Mouse (Mus musculus) limb, embryonic 15.5 days (tissue): ENCODE measurements around the gene Myh2. TPM values are rescaled to one million over a fixed set of nuclear protein-coding genes. Genes with fewer than 3 reads are reported as not detected.

Experiments used
- ATAC-seq: fragments of 200-750 bp; cut with Nextera tagmentation; 2 replicates; pipeline ENCODE4 v1.8.0; 2017; ENCODE audit warnings: low read depth, moderate TSS enrichment; ENCODE audit not compliant: insufficient number of reproducible peaks, low FRiP score, low TSS enrichment
- H3K27ac ChIP-seq: fragments of 300-500 bp; sonication (generic); 2 replicates; pipeline ENCODE4 v1.5.1; 2015; ENCODE audit warnings: moderate library complexity, mild to moderate bottlenecking, inconsistent platforms
- H3K27me3 ChIP-seq: fragments of 300-500 bp; sonication (generic); 2 replicates; pipeline ENCODE4 v1.6.1; 2015; ENCODE audit warnings: inconsistent platforms
- H3K36me3 ChIP-seq: fragments of 300-500 bp; sonication (generic); 2 replicates; pipeline ENCODE4 v1.6.1; 2015; ENCODE audit warnings: inconsistent platforms
- H3K4me1 ChIP-seq: fragments of 300-500 bp; sonication (generic); 2 replicates; pipeline ENCODE4 v1.6.1; 2015; ENCODE audit warnings: inconsistent platforms
- H3K4me2 ChIP-seq: fragments of 300-500 bp; sonication (generic); 2 replicates; pipeline ENCODE4 v1.6.1; 2015; ENCODE audit warnings: mild to moderate bottlenecking, inconsistent platforms
- H3K4me3 ChIP-seq: fragments of 300-500 bp; sonication (generic); 2 replicates; pipeline ENCODE4 v1.5.1; 2015; ENCODE audit warnings: mild to moderate bottlenecking, inconsistent platforms
- H3K9ac ChIP-seq: fragments of 300-500 bp; sonication (generic); 2 replicates; pipeline ENCODE4 v1.6.1; 2015; ENCODE audit warnings: inconsistent platforms
- H3K9me3 ChIP-seq: fragments of 300-500 bp; sonication (generic); 2 replicates; pipeline ENCODE4 v1.6.1; 2016; ENCODE audit warnings: inconsistent platforms
- WGBS: fragments of 180-500 bp; shearing (Covaris S2); methylation state at CpG from one replicate; pipeline ENCODE4 v1.1.7; 2015; 5-methylcytosine and 5-hydroxymethylcytosine counted together
- polyA plus RNA-seq: library from polyadenylated mRNA; unstranded; fragments of >200 nt; fragmentation: Nextera tagmentation; extraction: Ambion mirVana; gene quantifications from 2 replicates; pipeline ENCODE4 v1.2.1, GENCODE M21; 2015

Gene Myh2
- polyA plus RNA-seq, 1 experiment from 2014 or later: 0.27 TPM

DNA sequence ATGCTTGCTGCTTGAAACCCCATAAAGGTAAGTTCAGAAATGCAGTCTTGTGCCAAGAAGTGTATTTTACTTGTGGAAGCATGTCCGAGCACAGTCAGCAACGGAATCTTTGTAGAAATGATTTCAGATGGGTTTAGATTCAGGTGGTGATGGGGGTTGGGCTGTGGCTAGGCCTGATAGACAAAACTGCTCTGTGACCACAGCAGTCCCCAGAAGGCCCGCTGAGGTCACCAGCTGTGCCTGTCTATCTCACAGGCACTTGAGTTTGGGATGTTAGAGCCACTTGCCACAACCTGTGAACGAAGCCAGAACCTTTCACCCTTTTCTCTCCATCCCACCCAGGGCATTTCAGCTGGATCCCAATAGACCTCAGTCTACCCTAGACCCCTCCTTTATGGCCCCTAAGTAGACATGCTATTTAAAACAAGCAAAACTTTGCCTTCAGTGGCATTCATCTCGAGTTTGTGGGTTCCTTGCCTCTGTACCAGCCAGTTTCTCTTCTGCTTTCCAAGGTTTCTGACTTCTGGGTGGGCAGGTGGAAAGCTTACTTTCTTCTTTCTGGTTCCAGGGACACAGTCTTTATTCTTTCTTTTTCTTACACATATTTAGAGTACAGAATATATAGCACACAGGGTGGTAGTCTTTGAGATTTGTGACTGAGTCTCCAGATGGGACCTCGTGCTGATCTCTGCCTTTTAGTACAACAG is 26.1 kb upstream of the Myh2 start:
- 47% methylated on average over 6 of the region's 6 CpGs for WGBS
- Histone ChIP-seq H3K4me1 (no peaks in the 10 kb centered on the region), H3K27ac (no peak overlapping the region), H3K9ac (no peak overlapping the region), H3K9me3 (no peaks in the 10 kb centered on the region), H3K4me3 (no peak overlapping the region), H3K27me3 (no peaks in the 10 kb centered on the region), H3K4me2 (no peak overlapping the region), H3K36me3 (no peaks in the 10 kb centered on the region)
- no peak for ATAC-seq

DNA sequence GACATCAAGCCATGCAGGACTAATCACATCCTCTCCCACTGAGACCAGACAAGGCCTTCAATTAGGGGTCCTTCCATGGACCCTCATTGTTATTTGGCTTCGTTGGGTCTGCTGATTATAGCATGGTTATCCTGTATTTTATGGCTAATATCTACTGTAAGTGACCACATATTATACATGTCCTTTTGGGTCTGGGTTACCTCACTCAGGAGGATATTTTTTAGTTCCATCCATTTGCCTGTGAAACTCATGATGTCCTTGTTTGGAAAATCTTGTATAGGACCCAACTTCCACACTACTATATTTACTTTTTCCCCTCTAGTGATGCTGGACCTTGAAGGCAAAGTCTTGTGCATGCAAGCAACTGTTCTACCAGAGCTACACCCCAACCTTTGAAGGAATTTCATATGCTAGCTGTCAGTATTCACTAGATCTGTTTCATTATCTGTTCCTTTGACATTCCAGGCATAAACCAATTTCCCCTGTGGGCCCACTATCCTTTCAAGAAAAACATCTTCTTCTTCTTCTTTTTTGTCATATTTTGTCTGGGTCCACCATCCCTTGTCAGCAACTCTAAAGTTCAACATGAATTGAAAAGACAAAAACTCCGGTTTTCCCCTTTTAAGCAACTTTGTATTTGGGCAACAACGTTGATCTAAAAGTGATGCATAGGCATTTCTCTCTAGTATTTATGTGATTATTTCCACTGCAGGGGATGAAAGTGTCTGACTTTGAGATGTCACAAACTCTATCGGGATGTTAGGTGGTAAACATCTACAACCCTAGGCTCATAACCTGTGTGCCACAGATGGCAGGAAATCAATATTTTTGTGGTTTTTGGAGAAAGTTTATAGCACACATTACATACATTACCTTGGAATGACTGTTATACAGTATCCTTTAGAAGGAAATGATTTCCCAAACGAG is 25.1 kb upstream of the Myh2 start:
- WGBS: 77% methylated on average over 5 of the region's 5 CpGs
- Histone ChIP-seq H3K36me3 (no peaks in the 10 kb centered on the region), H3K4me2 (no peak overlapping the region), H3K27me3 (no peaks in the 10 kb centered on the region), H3K9ac (no peak overlapping the region), H3K9me3 (no peaks in the 10 kb centered on the region), H3K4me1 (no peaks in the 10 kb centered on the region), H3K27ac (no peak overlapping the region), H3K4me3 (no peak overlapping the region)
- ATAC-seq: no peak

DNA sequence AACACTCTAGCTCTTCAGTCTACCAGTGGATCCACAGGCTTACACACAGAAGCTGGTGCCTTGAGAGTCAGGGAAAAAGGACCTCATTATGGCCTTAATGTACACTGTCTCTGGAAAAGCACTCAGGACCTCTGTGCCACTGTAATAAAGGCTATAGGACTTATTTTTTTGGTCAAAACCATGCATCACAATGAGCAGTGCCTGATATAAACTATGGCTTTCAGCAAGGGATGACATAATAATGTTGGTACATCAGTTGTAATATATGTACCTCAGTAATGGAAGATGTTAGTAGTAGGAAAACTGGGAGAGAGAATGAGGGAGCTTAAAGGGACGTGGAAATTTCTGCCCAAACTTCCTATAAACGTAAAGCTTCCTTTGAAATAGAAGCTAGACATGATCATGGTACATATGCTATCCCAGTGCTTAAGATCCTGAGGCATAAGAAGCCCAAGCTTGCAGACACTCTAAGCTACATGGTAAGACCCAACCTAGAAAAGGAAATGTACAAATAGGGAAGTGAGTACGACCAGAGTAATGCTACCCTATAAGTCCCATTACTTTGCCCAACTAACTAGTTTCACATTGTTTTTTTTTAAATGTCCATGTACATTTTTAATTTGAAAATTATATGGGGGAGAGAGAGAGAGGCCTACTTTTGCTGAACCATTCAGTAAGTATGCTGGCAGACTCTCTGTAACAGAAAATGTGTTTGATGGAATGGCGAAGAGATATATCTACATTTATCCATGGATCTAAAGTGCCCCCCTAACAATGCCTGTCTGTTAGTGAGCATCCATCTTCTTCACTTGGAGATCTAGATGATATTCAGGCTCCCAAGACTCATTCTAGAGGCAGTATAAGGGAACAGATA is 24.2 kb upstream of the Myh2 start:
- H3K4me1 ChIP-seq: no peaks in the 10 kb centered on the region
- no peak overlapping the region for H3K27ac ChIP-seq
- 84% methylated on average over 4 of the region's 4 CpGs for WGBS
- H3K4me2 ChIP-seq: no peak overlapping the region
- no peak overlapping the region for H3K9ac ChIP-seq
- no peaks in the 10 kb centered on the region for H3K27me3 ChIP-seq
- H3K36me3 ChIP-seq: no peaks in the 10 kb centered on the region
- no peak overlapping the region for H3K4me3 ChIP-seq
- no peaks in the 10 kb centered on the region for H3K9me3 ChIP-seq
- ATAC-seq: no peak

DNA sequence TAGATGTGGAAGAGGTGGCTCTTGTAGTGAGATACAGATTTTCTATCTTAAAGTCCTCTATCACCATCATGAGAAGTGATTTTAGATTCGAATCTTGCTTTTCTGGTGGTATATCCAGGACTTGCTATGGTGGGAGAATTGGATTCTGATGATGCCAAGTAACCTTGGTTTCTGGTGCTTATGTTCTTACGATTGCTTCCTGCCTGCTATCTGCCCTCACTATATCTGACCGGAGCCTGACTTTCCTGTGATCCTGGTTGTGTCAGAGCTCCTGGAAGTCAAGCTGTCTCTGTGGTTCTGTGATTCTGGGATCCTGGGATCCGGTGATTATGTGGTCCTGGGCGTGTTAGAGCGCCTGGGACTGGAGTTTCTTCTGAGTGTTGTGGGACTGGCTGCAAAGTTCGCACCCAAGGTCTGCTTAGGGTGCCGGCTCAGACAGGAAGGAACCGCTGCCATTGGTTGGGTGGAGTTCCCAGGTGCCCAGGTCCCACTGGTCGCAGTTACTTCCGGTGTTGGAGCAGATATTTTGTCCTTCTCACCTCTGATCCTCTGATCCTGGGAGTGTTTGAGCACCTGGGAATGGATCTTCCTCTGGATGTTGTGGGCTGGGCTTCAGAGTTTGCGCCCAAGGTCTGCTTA is 23.4 kb upstream of the Myh2 start:
- Histone ChIP-seq H3K27ac (no peak overlapping the region), H3K27me3 (no peaks in the 10 kb centered on the region), H3K4me3 (no peak overlapping the region), H3K9ac (no peak overlapping the region), H3K9me3 (no peaks in the 10 kb centered on the region), H3K36me3 (no peaks in the 10 kb centered on the region), H3K4me2 (no peak overlapping the region), H3K4me1 (no peaks in the 10 kb centered on the region)
- 89% methylated on average over 12 of the region's 12 CpGs for WGBS
- no peak for ATAC-seq

DNA sequence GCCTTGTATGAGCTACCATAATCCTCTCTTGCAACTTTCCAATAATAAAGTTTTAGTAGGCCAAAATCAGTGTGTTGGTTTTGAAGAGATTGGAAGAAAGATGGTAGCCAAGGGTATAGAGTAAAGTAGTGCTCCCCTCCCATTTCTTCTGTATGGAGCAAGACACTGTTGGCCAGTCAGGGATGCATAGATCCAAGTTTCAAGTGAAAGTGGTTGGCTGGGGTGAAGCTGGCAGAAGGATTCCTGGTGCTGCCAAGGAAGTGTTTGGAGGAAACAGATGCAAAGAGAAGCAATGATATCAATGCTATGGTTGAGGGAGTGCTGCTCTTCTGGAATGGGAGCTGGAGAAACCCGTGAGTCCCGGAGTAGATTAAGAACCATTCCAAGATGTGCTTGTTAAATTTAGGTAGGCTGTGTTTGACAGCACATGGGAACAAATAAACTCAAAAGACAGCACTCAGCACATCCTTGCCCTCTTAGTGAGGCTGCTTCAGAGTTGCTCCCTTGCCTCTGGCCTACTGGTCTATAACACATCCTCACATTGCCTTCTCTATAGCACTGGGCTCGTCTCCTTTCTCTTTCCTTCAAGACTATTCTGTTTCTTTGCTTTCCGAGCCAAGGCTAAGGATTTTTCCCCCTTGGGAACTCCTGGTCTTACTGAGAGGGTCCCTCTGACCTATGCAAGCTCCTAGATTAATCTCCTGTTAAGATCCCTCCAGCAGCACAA is 22.4 kb upstream of the Myh2 start:
- WGBS: 83% methylated on average over 4 of the region's 4 CpGs
- Histone ChIP-seq H3K9ac (no peak overlapping the region), H3K27ac (no peak overlapping the region), H3K4me1 (peaks cover 3% of the 10 kb centered on the region; the same call in 1 of the 2 replicates), H3K4me3 (no peak overlapping the region), H3K36me3 (no peaks in the 10 kb centered on the region), H3K9me3 (no peaks in the 10 kb centered on the region), H3K4me2 (no peak overlapping the region), H3K27me3 (no peaks in the 10 kb centered on the region)
- ATAC-seq: no peak

DNA sequence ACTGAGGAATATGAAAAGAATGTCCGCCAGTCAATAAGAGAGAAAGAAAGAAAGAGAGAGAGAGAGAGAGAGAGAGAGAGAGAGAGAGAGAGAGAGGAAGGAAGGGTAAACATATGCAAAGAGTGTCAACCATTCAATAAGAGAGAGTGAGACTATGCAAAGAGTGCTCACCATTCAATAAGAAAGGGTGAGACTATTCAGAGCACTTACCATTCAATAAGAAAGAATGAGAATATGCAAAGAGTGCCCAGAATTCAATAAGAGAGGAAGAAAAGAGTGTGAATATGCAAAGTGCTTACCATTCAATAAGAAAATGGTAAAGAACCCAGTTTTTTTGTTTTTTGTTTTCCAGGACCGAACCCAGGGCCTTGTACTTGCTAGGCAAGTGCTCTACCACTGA is 20.6 kb upstream of the Myh2 start:
- ATAC-seq: no peak

DNA sequence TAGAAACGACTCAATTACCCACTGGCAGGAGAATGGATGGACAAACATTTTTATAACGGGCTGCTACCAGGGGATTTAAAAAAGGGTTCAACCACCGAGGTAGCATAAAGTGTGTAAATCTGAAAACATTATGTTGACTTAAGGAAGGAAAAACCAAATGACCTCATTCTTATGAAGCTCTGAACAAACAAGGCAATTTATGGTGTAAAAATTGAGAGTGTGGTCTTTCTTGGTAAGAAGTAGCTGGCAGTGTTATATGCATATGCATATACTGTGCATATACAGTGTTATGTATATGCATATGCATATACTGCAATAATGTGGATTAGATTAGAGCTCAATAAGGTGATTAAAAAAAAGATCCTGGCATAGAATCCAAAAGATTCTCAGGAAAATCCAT is 19.7 kb upstream of the Myh2 start:
- 56% methylated on average over 3 of the region's 3 CpGs for WGBS
- Histone ChIP-seq H3K36me3 (no peaks in the 10 kb centered on the region), H3K4me3 (no peak overlapping the region), H3K9me3 (no peaks in the 10 kb centered on the region), H3K9ac (no peak overlapping the region), H3K27ac (no peak overlapping the region), H3K27me3 (no peaks in the 10 kb centered on the region), H3K4me2 (no peak overlapping the region), H3K4me1 (peaks cover 3% of the 10 kb centered on the region; the same call in 1 of the 2 replicates)
- ATAC-seq: no peak

More for the DNA sequence above, 20.6 kb upstream of the Myh2 start:
- Histone ChIP-seq H3K4me2 (no peak overlapping the region), H3K27me3 (no peaks in the 10 kb centered on the region), H3K4me1 (peaks cover 3% of the 10 kb centered on the region; the same call in 1 of the 2 replicates), H3K27ac (no peak overlapping the region), H3K4me3 (no peak overlapping the region), H3K36me3 (no peaks in the 10 kb centered on the region), H3K9ac (no peak overlapping the region), H3K9me3 (no peaks in the 10 kb centered on the region)
- WGBS: 88% methylated on average over 2 of the region's 2 CpGs

DNA sequence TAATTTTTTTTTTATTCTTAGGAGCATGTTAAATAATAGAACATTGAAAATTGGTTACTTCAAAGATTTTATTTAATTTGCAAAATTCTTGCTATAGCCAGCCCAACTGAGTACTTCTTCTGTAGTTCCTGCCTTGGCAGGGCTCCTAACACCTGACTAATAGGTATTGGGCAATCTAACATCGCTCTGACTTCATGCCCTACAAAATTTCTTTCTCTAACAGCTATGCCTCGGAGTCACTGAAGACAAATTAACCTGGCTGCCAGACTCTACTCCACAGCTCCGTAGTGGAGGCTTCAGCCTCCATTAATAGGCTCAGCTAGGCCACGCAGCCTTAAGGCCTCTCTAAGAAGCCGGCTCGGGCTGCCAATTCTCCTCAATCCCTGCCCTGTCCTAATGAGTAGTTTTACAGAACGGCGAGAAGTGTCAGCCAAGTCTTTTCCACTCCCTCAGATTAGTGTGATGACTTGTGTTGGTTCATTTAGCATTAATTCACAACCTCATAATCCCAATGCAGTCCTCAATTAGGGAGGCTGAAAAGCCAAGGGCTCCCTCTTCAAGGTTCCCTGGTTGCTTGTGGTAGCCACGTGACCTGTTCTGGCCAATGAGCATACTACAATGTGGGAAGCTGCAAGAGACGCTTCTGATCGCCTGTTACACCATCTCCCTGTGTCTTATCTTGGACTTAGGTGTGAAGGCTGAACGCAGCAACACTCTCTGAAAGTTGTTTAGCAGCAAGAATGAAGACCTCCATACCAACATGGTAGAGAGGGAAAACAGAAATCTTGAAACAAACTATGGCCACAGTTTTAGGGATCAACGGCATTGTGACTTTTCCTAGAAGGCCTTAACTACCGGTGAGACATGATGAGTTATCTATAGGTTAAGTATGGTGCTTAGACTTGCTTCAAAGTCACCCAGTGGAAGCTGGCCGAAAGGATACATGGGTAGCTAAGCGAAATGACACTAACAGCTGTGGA is 18.9 kb upstream of the Myh2 start:
- H3K4me3 ChIP-seq: no peak overlapping the region
- no peaks in the 10 kb centered on the region for H3K9me3 ChIP-seq
- no peaks in the 10 kb centered on the region for H3K36me3 ChIP-seq
- ATAC-seq: peak; percentile 61; the same call in 1 of the 2 replicates
- no peaks in the 10 kb centered on the region for H3K27me3 ChIP-seq
- peaks cover 3% of the 10 kb centered on the region; the same call in 1 of the 2 replicates for H3K4me1 ChIP-seq
- WGBS: 69% methylated on average over 16 of the region's 16 CpGs
- H3K4me2 ChIP-seq: no peak overlapping the region
- no peak overlapping the region for H3K9ac ChIP-seq
- H3K27ac ChIP-seq: no peak overlapping the region

DNA sequence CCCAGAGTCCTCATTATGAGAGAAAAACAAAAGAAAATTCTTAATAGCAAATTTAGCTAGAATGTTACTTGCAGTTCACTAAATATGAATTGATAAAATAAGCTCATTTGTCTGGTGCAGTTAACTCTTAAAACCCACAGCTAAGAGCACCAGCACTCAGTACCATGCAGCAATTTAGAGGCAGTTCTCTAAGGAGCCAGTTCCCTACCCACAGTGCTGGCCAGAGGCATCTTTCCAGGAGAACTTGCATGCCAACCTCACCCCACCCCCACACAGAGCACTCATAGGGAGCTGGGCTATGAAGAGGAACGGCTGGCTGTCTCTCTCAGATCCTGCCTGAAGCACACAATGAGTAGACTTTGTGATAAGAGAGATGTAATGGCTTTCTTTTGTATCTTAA is 17.7 kb upstream of the Myh2 start:
- ATAC-seq: no peak

DNA sequence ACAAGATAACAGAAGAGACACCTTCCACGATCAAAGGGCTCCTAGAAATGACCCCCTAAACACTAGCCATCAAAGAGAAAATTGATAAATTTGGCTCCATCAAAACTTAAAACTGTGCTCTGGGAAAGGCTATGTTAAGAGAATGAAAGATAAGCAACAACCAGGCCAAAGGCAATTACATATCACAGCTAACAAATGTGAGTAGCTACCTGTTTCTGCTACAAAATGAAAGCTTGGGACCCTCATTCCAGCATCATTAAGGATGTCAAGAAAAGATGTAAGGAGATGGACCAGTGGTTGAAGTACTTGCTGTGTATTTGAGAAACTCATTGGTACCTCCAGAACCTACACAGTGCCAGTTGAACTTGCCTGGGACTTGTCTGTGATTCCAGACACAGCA is 17.0 kb upstream of the Myh2 start:
- no peak overlapping the region for H3K4me2 ChIP-seq
- 71% methylated on average over 1 of the region's 1 CpGs for WGBS
- no peak for ATAC-seq

More for the DNA sequence above, 17.7 kb upstream of the Myh2 start:
- Histone ChIP-seq H3K9me3 (no peaks in the 10 kb centered on the region), H3K36me3 (no peaks in the 10 kb centered on the region), H3K4me2 (no peak overlapping the region), H3K4me3 (no peak overlapping the region), H3K27me3 (no peaks in the 10 kb centered on the region), H3K9ac (no peak overlapping the region), H3K4me1 (peaks cover 3% of the 10 kb centered on the region; the same call in 1 of the 2 replicates), H3K27ac (no peak overlapping the region)
- 30% methylated on average over 1 of the region's 1 CpGs for WGBS

More for the DNA sequence above, 17.0 kb upstream of the Myh2 start:
- no peaks in the 10 kb centered on the region for H3K27me3 ChIP-seq
- no peaks in the 10 kb centered on the region for H3K9me3 ChIP-seq
- H3K9ac ChIP-seq: no peak overlapping the region
- H3K4me1 ChIP-seq: peaks cover 3% of the 10 kb centered on the region; the same call in 1 of the 2 replicates
- H3K27ac ChIP-seq: no peak overlapping the region
- H3K36me3 ChIP-seq: no peaks in the 10 kb centered on the region
- H3K4me3 ChIP-seq: no peak overlapping the region
